Mouse (Mus musculus) left cerebral cortex, adult 2 months (tissue): ENCODE results near the gene Sh2d3c. TPM values are rescaled to one million over a fixed set of nuclear protein-coding genes. Genes with fewer than 3 reads are reported as not detected.
A peak's percentile ranks its signal among the peaks of the same experiment; 100 is the strongest.

Source experiments
- DNase-seq, 2 experiments: peaks; one replicate each; pipeline ENCODE4 v3.0.0; 2021 to 2022; ENCODE audit warnings: low spot score in 2 of 2, mixed read lengths in 1 of 2; ENCODE audit errors: extremely low spot score in 1 of 2
- H3K27ac ChIP-seq: fragments of 200-600 bp; 2 replicates; pipeline ENCODE4 v1.8.1; 2022
- H3K4me3 ChIP-seq: fragments of 200-600 bp; 2 replicates; pipeline ENCODE4 v1.8.1; 2022
- CTCF ChIP-seq: fragments of 200-600 bp; IDR thresholded peaks from 2 replicates; pipeline ENCODE4 v1.8.1; 2022; ENCODE audit warnings: antibody characterized with exemption, mild to moderate bottlenecking, moderate library complexity
- intact Hi-C: fragments of 180-260 bp; cut with DNase I; formaldehyde crosslinking; loops from one replicate; pipeline ENCODE4 v1.15.1; 2025
- total RNA-seq, 2 experiments: library from RNA; stranded (reverse); gene quantifications; 2 replicates each; pipeline ENCODE4 v1.2.3; 2021

The Sh2d3c gene
- total RNA-seq, 2 experiments from 2014 or later: 31.1 to 42.5 TPM

GRCm38 (mm10) chr2:32684681-32685428 lies 36.0 kb upstream of the Sh2d3c start:
- no peak overlapping the region for H3K27ac ChIP-seq
- DNase-seq: no peak
- no peak overlapping the region for H3K4me3 ChIP-seq
- intact Hi-C loops: no loop called here
- no peak for TF ChIP-seq CTCF

- no peak for DNase-seq
- H3K27ac ChIP-seq: no peak overlapping the region
- intact Hi-C loops: no loop called here
- TF ChIP-seq CTCF: no peak
- no peak overlapping the region for H3K4me3 ChIP-seq
Measured at GRCm38 (mm10) chr2:32685807-32686206, 35.0 kb upstream of the Sh2d3c start.

- no peak for DNase-seq
- no peak overlapping the region for H3K27ac ChIP-seq
- no peak for TF ChIP-seq CTCF
- intact Hi-C loops: no loop called here
- no peak overlapping the region for H3K4me3 ChIP-seq
Measured at GRCm38 (mm10) chr2:32686640-32687039, 34.2 kb upstream of the Sh2d3c start.

DNA sequence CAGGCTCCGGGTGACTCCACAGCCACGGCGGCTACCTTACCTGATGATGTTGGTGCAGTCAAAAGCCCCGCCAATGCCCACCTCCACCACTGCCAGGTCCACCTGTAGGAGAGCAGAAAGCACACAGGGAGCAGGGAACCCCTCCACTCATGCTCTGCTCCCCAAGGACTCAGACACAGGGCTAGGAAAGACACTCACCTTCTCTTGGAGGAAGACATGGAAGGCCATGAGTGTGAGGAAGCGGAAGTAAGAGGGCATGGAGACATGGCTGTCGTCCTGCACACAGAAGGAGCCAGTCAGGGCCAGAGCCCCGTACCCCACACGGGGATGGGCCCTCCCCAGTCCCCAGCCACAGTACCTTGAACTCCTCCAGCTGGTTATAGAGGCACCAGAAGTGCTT lies 33.3 kb upstream of the Sh2d3c start:
- DNase-seq: no peak
- intact Hi-C loops: no loop called here
- H3K27ac ChIP-seq: no peak overlapping the region
- no peak for TF ChIP-seq CTCF
- no peak overlapping the region for H3K4me3 ChIP-seq

- intact Hi-C loops: loop anchor here (1.0 kb wide), 1 partner anchor 57 kb away; no protein-coding TSS in a partner anchor
- Histone ChIP-seq H3K27ac (no peak overlapping the region), H3K4me3 (no peak overlapping the region)
- no peak; the same call in none of the 2 replicates for TF ChIP-seq CTCF
- peak; percentile 87 to 89 for DNase-seq
Measured at GRCm38 (mm10) chr2:32689420-32689819, 31.4 kb upstream of the Sh2d3c start.

DNA sequence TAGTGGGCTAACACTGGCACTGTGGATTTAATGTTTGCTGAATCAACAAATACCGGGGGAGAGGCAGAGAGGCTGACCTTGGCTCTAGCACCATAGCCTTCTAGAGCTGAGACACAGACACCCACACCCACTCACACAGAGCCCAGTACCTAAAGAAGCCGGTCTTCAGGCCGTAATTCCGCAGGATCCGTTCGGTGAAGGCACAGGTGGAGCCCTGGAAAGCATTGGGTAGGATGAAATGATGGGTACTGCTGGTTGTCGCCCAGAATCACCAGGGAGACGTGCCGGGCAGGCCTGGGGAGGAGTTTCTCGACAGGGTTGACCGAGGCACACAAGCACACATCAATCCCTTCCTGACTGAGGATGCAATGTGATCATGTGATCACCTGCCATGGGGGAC lies 29.8 kb upstream of the Sh2d3c start:
- intact Hi-C loops: loop anchor here (5.0 kb wide), 1 partner anchor 109 kb away; no protein-coding TSS in a partner anchor
- no peak overlapping the region for H3K27ac ChIP-seq
- no peak overlapping the region for H3K4me3 ChIP-seq
- TF ChIP-seq CTCF: no peak
- DNase-seq: no peak

DNA sequence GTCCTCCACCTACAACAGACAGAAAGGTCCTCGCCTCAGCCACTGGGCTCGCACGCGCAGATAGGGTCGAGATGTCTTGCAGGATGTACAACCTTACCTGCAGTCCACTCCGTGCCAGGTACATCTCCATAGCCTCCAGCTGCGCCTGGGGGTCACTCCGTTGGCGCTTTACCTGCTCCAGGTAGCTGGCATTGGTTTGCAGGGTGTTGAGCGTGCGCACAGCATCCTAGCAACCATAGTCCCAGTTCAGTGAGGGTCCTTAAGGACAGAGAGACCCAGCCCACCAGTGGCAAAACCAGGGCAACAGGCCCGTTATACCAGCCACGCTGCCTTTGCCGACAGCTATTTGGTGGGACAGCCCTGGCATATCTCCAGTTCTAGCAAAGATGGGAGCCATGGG lies 28.4 kb upstream of the Sh2d3c start:
- no peak for TF ChIP-seq CTCF
- intact Hi-C loops: loop anchor here (5.0 kb wide), 1 partner anchor 110 kb away; no protein-coding TSS in a partner anchor
- DNase-seq: no peak
- H3K4me3 ChIP-seq: no peak overlapping the region
- no peak overlapping the region for H3K27ac ChIP-seq

- no peak for TF ChIP-seq CTCF
- intact Hi-C loops: loop anchor here (5.0 kb wide), 1 partner anchor 111 kb away; no protein-coding TSS in a partner anchor
- no peak for DNase-seq
- Histone ChIP-seq H3K4me3 (peak overlapping the region; percentile 69), H3K27ac (no peak overlapping the region; the same call in 1 of the 2 replicates)
Measured at GRCm38 (mm10) chr2:32693282-32693681, 27.6 kb upstream of the Sh2d3c start.

DNA sequence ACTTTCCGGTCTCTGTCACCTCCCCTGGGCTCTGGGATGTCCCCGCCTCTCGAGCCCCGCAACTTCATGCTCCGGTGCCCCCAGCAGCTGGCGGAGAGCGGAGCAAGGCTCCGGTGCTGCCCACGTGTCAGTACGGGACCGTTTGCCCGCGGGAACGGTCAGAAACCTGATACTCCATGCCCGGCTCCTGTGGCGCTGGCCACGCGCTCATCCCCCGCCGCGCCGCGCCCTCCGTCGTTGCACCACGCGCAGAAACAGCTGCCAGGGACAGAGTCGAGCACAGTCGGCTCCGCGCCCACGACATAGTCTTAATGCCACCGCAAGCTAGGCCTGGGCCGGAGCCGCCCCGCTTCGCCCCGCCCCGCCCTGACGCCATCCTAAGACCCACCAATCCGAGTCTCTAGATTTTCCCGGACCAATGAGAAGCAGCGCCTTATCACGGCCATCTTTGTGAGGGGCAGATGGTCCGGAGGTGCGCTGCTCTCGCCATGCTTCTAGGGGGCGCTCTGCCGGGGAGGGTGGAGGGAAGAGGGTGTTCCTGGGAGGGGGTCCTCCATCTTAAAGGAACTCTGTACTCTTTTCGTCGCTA lies 26.9 kb upstream of the Sh2d3c start:
- Histone ChIP-seq H3K4me3 (peak overlapping the region; percentile 69), H3K27ac (peak overlapping the region; percentile 93)
- peak; percentile 88 for TF ChIP-seq CTCF
- intact Hi-C loops: loop anchor here (5.0 kb wide), 1 partner anchor 112 kb away; no protein-coding TSS in a partner anchor
- DNase-seq: peak; percentile 92 to 96

- intact Hi-C loops: loop anchor here (5.0 kb wide), 1 partner anchor 112 kb away; no protein-coding TSS in a partner anchor
- Histone ChIP-seq H3K4me3 (peak overlapping the region; percentile 69), H3K27ac (peak overlapping the region; percentile 93)
- no peak for DNase-seq
- TF ChIP-seq CTCF: no peak
Measured at GRCm38 (mm10) chr2:32694691-32695090, 26.2 kb upstream of the Sh2d3c start.

- intact Hi-C loops: no loop called here
- TF ChIP-seq CTCF: no peak
- H3K4me3 ChIP-seq: no peak overlapping the region
- DNase-seq: no peak
- no peak overlapping the region for H3K27ac ChIP-seq
Measured at GRCm38 (mm10) chr2:32699680-32700079, 21.2 kb upstream of the Sh2d3c start.

DNA sequence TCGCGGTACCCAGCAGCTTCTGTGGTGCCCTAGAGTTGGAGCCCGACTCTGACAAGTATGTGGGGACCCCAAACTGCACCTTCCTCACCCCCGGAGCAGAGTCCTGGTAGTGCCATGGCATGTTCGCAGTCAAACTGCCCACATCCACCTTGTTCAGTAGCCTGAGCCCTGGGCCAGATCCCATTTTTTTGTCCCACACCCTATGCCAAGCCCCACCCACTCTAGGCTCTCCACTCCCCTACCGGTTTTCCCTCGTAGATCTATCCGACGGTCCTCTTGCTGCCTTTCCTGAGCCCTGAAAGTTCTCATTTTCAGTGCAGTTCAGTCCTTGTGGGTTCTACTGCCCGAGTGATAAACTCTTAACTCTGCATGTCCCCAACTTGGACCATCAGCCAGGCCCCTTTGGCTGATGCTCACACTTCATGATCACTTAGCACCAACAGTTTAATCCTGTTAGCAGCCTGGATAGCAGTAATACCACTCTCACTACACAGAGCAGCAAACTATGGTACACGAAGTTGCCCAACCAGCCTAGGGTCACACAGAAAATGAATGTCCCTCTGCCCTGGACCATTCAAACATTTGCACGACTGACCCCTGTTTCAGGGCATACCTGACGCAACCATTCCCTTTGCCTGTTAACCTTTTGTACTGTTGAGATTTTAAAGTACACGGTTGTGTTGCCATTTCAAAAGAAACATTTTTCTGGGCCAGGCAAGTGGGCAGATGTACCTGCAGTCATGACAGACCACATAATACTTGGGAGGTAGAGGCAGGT lies 19.7 kb upstream of the Sh2d3c start:
- no peak overlapping the region for H3K4me3 ChIP-seq
- DNase-seq: no peak
- intact Hi-C loops: no loop called here
- H3K27ac ChIP-seq: no peak overlapping the region
- no peak for TF ChIP-seq CTCF
